Mouse (Mus musculus): ENCODE data around the gene Bicc1.

Gene Bicc1

DNA sequence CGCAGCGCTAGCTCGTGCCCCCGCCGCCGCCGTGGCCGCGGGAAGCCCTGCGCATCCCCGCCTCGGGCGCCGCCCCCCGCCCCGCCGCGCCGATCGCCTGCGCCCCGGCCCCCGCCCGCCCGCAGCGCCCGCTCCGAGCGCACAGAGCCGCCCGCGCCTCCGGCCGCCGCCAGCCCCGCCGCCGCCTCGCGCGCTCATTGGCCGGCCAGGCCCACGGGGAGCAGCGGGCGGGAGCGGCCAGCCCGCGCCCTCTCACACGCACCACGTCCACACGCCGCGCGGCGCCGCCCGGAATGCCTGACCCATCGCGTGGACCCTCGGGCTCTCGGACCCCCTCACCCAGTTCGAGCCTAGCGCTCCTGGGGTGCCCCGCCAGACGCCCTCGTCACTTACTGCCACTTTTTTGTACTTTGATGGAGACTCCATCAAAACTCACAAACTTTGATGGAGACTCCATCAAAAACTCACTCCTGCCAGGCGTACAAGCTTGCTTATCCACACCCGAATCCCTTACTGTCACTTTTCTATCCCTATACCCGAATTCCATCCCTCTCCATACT lies at the start of gene Bicc1:
Gene Bicc1, minus strand, starts transcription at position 25 of the 560 bp plus-strand sequence.
- peak; percentile 12 to 26 for DNase-seq

DNA sequence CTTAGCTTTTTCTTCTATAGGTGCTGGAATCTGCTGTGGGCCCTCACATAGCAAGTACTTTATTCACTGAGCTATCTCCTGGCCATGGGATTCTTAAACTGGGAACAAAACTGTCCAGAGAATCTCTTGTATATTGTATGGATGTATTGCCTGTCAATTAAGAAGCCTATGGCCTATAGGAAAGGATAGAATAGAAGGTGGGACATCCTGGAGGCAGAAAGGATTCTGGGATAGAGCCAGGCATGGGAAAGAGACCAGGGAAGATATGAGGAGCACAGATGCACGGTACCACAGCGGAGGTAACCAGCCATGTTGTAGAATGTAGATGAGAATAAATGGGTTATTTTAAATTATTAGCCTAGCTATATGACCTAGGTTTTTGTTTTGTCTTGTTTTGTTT lies 42.0 kb upstream of the Bicc1 start:
- DNase-seq: no peak

DNA sequence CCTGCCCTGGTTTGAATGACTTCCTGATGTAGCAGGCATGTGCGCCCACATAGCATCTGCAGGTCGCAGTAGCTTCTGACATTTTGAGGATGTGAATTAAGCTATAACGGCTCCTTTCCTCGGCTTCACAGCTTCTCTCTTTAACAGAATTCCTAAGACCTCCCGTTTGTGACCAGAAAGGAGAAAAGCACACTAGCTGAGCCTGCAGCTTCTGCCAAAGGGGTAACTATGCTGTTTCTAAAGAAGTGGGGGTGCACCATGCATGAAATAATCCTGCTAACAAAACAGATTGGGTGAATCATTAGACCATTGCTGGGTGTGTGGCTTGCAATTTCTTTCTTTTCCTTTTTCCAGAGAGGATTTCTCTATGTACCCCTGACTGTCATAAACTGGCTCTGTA lies 41.5 kb upstream of the Bicc1 start:
- DNase-seq: no peak

DNA sequence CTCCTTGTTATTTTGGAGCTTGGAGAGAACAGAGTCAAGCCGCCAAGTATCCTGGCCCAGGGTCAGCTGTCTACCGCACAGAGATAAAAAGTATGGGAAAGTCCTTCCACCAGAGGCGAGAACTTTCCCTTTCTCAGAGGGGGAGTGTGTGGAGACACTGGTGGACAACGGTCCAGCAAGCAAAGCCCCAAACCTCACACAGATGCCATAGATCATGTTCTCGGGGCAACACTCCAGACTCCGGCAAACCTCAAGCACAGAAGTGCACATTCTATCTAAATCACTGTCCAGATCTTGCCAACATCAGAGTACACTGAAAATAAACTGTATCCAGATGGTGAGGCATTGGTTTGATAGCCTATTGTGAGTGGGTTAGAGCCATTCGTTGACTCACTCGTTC lies 39.2 kb upstream of the Bicc1 start:
- no peak for DNase-seq

DNA sequence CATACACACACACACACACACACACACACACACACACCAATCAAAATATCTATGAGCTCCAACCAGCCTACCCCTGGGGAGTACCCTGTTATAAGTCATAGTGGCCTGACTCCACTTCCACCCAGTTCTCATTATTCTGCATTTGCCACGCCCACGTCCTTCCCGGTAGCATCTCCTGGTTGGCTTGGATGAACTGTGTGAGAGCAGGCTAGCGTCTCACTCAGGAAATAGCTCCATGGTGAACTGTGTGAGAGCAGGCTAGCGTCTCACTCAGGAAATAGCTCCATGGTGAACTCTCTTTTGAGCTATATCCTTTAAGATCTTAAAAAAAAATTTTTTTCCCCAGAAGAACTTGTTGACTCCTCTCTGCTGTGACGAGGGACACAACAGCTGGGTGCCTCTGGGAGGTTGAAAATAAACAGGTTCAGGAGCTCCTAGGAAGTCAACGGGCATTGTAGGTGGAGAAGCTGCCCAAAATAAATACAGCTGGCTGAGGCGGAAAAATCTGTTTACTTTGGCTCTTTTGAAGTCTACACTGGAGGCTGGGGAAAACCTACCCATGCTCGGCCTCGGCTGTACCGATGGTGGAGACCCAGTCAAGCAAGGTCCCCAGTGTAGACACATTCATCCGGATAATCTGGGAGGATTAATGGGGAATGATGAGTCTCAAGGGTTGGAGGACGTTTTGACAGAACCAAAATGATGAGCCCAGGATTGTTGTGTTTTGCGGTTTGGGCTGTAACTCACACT lies 37.7 kb upstream of the Bicc1 start:
- DNase-seq: no peak

DNA sequence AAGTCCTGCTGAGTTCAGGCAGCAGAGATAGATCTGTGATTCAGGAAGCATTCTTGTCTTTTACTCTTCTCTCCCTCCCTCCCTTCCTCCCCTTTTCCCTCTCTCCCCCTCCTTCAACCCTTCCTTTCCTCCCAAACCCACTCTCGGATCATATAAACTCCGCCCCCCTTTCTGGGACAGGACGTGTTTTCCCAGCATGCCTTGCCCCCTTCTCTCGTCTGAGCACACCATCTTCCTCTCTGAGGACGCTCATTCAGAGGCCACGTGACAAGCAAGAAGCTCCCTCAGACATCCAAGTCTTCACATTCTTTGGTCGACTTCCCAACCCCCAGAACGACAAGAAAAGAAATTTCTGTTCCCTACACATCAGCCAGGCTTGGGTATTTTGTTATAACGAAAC lies 36.0 kb upstream of the Bicc1 start:
- no peak for DNase-seq

DNA sequence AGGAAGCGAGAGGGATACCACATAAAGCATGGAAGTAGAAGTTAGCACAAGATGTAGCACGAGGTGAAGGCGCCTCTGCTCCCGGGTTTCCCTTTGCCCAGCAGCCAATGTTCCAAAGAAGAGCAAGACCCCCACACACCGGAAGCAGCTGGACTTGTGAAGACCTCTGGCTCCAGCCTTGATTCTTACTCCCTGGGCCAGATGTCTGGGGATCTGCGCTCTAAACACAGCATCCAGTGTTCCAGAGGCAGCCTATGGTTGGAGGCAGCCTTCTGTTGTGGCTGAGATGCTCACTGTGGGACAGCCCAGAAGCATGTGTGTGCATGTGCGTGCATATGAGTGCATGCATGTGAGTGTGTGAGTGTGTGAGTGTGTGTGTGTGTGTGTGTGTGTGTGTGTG lies 35.2 kb upstream of the Bicc1 start:
- no peak for DNase-seq

DNA sequence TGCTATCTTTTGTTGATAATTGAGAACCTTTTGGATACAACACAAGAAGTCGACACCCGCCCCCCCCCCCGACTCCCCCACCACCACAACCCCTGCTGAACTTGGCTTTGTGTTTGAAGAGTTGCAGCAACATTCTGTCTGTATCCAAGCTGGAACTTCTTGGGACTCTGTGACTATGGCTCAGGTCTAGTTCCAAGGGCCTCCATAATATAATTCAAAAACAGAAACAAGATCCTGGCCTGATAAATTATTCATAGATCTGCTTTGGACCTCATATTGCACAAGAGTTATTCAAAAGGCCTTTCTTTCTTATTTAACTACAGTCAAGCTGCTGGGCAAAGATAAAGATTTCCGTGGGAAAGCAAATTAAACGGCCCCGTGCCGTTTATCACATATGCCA lies 33.8 kb upstream of the Bicc1 start:
- no peak for DNase-seq

DNA sequence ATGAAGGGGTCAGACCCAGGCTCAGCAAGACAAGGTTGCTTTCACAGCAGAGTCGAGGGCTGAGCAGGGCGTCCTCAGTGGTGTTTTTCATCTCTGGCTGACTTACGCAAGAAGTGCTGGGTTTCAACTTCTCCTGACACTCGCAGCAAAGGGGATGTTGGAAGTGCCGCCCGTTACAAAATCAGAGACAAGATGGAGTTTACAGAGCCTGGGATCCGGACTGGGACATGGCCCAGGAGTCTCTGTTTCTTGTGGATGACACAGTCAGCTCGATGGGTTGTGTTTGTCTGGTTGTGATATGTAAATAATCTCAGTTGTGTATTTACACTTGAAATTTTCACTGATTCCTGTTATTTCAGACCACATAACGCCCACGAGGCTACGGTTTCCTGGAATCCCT lies 33.4 kb upstream of the Bicc1 start:
- no peak for DNase-seq

DNA sequence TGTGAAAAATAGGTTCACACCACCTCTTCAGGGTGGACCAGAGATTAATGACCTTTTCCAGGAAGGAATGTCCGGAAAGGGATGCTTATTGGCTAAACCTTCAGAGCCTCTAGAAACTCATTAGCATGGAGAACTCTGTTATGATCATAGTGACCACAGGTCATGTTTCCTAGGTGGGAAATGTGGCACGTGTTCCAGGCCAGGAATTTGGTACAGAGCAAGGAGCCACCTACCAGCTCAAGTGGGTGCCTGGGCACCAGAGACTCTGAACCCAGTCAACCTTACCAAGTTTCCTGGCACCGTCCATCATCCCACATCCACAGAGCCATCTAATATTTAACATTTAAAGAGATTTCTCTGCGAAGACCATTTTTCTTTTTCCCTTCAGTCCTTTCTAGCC lies 29.2 kb upstream of the Bicc1 start:
- no peak for DNase-seq

DNA sequence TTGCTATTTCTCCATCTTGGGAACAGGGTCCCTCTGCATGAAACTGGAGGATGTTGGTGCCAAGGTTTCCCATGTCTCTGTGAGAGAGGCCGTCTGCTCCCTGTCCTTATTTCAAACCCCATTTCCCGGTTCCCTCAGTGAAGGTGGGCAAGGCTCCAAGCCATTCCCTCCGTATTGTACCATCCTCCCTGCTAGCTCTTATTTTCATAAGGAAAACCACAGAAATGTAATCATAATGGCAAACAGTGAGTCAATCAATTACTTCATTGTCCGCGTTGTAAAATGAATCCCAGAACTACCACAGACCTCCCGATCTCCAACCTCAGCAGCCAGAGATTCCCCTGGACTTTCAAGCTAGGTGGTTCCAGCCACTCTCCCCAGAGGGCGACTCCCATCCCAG lies 25.6 kb upstream of the Bicc1 start:
- no peak for DNase-seq

DNA sequence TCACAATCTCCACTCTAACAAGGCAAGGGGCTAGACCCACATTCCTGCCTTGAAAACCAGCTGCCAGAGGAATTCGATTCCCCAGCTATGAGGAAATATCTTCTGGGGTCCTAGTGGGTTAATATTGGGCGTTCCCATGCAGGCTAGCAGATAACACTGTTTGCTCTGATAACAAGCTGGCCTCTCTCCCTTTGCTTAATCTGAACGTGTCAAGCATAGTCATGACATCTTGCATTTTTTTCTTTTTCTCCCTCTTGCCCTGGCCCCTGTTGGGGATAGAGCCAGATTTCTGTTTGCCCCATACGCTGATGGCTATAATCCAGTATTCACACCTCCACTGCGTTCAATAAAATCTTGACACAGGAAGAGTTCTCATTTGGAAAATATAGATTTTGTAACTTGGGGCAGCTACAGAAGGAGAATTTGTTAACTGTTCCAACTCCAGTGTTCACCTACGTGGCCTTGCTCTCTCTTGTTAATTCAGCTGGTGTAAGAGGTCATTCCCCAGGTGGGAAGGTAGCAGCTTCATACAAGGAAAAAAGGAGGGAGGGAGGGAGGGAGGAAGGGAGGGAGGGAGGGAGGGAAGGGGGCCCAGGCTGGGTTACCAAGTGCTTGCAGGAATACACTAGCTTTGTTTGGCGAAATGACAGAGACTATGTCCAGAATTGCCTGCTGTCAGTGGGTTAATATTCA lies 24.0 kb upstream of the Bicc1 start:
- no peak for DNase-seq

DNA sequence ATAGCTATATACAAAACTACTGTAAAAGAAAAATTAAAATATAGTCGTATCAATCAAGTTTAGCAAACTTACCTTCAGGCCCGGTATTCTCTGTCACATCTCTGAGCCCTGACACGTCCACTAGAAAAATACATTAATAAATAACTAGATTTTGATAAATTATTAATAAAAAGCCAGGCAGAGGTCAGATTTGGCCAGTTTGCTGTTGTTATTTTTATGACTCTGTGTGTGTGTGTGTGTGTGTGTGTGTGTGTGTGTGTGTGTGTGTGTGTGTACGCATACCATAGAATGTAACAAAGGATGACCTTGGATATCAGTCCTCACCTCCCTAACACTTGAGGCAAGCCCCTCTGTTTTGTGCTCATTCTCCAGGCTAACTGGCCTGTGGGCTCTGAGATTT lies 22.4 kb upstream of the Bicc1 start:
- DNase-seq: no peak

DNA sequence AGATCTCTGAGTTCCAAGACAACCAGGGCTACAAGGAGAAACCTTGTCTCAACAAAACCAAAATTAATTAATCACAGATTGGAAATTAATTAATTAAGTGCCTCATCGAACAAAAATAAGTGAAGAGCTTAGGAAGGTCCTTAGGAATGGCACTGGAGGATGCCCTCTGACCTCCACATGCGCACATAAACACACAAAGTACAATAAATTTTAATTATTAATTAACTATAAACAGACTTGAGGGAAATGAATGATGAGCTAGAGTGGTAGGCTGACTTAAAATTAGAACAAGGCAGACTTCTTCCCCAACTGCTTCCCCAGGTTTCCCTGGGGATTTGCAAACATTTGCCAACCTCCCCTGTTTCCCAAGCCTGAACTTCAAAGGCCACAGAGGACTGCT lies 21.6 kb upstream of the Bicc1 start:
- no peak for DNase-seq

DNA sequence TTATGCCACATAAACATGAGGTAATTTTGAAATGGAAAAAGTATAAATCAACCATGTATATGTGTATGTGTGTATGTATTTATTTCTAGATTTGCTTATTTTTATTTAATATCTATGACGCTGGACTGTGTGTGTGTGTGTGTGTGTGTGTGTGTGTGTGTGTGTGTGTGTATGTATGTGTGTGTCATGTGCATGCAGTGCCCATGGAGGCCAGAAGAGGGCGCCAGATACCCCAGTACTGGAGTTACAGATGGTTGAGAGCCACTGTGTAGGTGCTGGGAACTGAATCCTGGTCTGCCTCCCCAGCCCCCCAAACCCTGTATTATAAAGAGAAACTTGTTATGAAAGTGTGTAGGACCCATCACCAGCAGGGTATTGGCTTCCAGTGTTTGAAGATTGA lies 20.6 kb upstream of the Bicc1 start:
- no peak for DNase-seq

DNA sequence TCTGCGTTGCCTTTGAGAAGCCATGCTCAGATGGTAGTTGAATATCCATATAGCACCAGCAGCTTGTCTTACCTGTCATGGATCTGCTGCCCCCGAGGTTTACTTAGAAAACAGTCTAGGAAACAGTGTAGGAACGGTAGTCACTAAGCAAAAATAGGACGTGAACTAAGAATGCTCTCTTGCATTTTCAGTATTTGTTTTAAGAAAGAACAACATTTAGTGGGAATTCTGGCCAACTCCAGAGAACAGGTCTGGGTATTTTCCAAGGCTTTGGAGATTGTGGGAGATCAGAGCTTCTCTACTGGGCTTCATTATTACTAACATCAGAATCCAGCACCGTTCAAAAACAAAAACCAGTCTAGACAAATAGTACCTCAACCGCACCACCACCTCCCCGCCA lies 17.7 kb upstream of the Bicc1 start:
- no peak for DNase-seq

DNA sequence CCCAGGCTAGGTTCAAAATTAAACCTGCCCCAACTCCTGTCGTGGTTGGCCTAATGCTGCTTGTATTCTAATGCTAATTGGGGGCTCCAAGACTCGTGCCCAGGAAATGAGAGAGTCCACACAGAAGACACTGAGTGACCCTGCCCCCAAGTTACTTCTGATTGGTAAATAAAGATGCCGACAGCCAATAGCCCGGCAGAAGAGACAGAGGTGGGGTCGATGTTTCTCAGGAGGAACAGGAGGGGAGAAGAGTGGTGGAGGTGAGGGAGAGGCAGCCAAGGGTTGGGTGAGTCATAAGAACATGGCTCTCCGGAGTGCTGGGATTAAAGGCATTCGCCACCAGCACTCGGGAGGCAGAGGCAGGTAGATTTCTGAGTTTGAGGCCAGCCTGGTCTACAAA lies 16.8 kb upstream of the Bicc1 start:
- DNase-seq: no peak

DNA sequence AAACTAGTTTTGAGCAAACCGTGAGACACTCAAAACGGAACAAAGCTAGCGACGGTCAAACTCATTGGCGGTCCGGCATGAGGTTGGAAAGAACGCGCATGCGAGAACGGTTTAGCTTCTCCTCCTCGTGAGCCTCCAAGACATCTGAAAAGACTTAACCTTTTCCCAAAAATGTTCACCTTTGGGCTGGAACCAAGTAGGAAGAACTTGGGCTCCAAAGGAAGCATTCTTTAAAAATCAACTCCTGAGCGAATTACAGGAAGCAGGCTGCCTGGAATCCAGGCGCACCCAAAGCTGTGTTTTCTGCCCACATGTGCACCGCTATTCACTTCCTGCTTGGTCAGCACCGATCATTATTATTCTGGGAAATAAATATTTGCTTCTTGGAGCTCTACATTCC lies 15.8 kb upstream of the Bicc1 start:
- no peak for DNase-seq

DNA sequence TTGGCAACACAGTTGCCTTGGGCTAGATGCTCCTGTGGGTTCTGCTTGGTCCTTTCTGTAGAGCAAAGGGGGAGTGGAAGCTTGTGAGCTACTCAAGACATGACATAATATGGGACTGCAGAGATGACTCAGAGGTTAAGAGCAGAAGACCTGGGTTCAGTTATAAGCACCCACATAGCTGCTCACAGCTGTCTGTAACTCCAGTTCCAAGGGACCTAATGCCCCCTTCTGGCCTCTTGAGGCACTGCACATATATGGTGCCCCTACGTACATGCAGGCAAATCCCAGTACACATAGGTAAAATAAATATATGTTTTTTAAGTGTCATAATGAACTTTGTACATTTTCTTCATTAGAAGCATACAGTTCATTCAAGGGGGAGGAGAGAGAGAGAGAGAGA lies 11.9 kb upstream of the Bicc1 start:
- DNase-seq: no peak

DNA sequence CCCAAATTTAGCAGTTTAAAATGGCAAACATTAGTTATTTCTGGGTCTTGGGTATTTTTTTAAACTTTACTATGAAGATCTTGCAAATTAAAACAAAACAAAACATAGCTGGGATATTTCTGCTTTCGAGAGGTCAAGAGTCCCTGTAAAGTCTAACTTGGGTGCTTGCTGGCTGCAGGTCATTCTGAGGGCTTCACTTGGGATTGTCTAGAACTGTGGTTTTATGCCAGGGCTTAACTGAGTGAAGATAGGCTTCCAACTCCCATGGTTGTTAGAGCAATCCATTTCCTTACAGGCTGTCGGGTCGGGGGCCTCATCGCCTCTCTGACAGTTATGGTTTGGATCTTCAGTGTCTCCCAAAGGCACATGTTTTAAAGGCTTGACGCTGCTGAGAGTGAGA lies 11.3 kb upstream of the Bicc1 start:
- no peak for DNase-seq

DNA sequence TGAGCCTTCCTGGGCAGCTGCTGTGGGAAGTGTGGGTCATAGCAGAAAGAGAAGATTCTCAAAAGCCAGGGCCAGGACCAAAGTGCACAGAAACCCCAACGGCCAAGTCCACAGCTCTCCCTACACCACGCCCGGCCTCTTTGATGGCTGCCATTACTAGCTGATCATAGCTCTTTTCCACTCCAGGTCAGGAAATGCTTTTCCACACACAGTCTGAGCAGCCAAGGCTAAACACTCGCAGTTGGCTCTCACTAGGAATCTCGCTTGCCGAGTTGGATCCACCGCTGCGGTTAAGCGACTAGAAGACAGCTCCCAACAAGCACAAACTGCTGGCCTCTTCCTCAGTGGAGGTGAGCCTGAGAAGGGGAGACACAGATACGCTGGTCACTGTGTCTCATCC lies 10.3 kb upstream of the Bicc1 start:
- no peak for DNase-seq

DNA sequence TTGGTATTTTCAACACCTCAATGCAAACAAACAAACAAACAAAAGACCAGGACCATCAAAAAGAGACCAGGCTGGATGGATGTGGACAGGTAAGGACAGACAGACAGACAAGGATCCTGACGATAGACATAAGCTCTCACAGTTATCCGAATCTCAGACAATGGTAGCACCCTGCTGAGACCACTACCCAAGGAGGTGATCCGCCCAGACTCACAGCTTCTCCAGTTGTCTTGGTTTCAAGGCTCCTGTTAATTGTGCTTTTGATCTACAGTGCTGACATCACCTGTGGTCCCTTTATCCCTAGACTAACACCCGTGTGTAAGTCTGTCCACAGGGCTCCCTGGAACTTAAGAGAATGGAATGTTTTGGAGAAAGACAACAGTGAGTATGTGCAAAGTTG lies 9.7 kb upstream of the Bicc1 start:
- no peak for DNase-seq

DNA sequence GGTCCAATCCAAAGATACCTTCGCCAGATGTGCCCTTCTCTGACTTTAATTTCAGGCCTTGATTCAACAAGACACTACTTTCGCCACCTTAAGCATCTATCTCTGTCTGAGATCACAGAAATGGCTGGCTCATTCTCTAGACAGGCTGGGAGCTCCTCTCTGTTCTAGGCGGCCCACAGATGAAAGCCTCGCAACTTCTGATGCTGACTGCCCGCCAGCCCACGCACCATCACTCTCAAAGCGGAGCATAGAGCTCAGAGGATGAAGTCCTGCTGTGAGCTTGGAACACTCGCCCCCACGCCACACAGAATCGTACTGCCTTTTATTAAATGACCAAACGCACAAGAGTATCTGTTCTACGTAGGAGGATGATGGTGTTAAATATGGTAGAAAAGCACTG lies 949 bp upstream of the Bicc1 start:
- no peak for DNase-seq

DNA sequence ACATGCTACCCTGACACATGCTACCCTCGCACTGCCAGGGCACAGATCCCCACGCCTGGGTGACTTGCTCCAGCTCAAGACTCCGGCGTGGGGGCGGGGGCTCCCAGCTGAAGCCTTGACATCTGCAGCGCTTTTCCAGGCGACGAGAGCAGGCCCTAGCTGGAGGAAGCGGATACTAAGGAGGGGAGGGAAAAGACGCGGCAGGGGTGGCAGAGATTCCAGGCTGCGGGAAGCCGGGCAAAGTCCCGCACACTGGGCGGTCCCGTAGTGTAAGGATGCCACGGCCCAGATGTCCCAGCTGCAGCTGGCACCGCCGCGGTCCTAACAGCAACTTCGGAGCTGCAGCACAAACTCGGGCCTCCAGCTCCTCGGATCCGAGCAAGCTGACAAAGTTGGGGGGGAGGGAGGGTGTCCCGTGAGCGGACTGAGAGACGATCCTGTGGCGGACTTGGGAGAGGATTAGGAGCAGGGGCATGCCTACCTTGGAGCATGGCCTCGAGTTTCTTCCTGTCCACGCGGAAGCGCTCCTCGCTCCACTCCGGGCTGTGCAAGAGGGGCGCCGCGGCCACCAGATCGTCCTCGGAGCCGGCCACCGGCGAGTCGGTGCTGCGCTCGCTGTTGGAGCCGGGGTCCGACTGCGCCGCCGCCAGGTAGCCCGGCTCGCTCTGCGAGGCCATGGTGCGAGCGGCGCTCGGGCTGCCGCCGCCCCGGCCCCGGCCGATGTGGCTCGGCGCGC lies 392 bp downstream of the Bicc1 start:
- peak; percentile 3 to 11 for DNase-seq

All from cerebellum, postnatal 36 days (tissue).